Mouse (Mus musculus) lung, postnatal 0 days (tissue): ENCODE results near the gene Fancc. TPM values are rescaled to one million over a fixed set of nuclear protein-coding genes. Genes with fewer than 3 reads are reported as not detected.

Experiments used
- ATAC-seq: fragments of 200-750 bp; cut with Nextera tagmentation; 2 replicates; pipeline ENCODE4 v1.8.0; 2017; ENCODE audit warnings: moderate library complexity
- DNase-seq: peaks from one replicate; pipeline ENCODE4 v3.0.0-alpha.2; 2016; ENCODE audit warnings: low spot score
- H3K27ac ChIP-seq: fragments of 300-500 bp; sonication (generic); 2 replicates; pipeline ENCODE4 v1.5.1; 2014; ENCODE audit warnings: antibody characterized with exemption, mild to moderate bottlenecking, low read length, mixed read lengths
- H3K27me3 ChIP-seq: fragments of 300-500 bp; sonication (generic); replicated peaks from 2 replicates; pipeline ENCODE4 v1.6.1; 2014; ENCODE audit warnings: low read length, mixed read lengths; ENCODE audit not compliant: insufficient read depth
- H3K36me3 ChIP-seq: fragments of 300-500 bp; sonication (generic); 2 replicates; pipeline ENCODE4 v1.6.1; 2014; ENCODE audit warnings: low read length, mixed read lengths; ENCODE audit not compliant: insufficient read depth
- H3K4me1 ChIP-seq: fragments of 300-500 bp; sonication (generic); 2 replicates; pipeline ENCODE4 v1.6.1; 2014; ENCODE audit warnings: antibody characterized with exemption, low read depth, low read length, mixed read lengths; ENCODE audit not compliant: insufficient read depth
- H3K4me2 ChIP-seq: fragments of 300-500 bp; sonication (generic); replicated peaks from 2 replicates; pipeline ENCODE4 v1.6.1; 2014; ENCODE audit warnings: low read depth, mild to moderate bottlenecking, low read length, moderate library complexity, mixed read lengths
- H3K4me3 ChIP-seq: fragments of 300-500 bp; sonication (generic); 2 replicates; pipeline ENCODE4 v1.5.1; 2014; ENCODE audit warnings: low read depth, low read length
- H3K9ac ChIP-seq: fragments of 300-500 bp; sonication (generic); replicated peaks from 2 replicates; pipeline ENCODE4 v1.6.1; 2014; ENCODE audit warnings: low read depth, mild to moderate bottlenecking
- H3K9me3 ChIP-seq: fragments of 300-500 bp; sonication (generic); 2 replicates; pipeline ENCODE4 v1.6.1; 2016; ENCODE audit warnings: low read length, mixed read lengths
- CTCF ChIP-seq: IDR thresholded peaks from 2 replicates; pipeline ENCODE4 v1.5.1; 2016; ENCODE audit warnings: antibody characterized with exemption, mild to moderate bottlenecking
- EP300 ChIP-seq: IDR thresholded peaks from 2 replicates; pipeline ENCODE4 v1.6.1; 2016; ENCODE audit warnings: antibody characterized with exemption, mild to moderate bottlenecking, control low read depth
- WGBS: fragments of 180-500 bp; shearing (Covaris S2); extraction: QIAGEN DNeasy Blood & Tissue Kit; methylation state at CpG from one replicate; pipeline ENCODE4 v1.1.7; 2014; 5-methylcytosine and 5-hydroxymethylcytosine counted together
- polyA plus RNA-seq: library from polyadenylated mRNA; unstranded; fragments of >200 nt; fragmentation: Nextera tagmentation; extraction: Ambion mirVana; gene quantifications from 2 replicates; pipeline ENCODE4 v1.2.1, GENCODE M21; 2015

Fancc gene
- polyA plus RNA-seq, 1 experiment from 2014 or later, result 26.0 TPM

DNA sequence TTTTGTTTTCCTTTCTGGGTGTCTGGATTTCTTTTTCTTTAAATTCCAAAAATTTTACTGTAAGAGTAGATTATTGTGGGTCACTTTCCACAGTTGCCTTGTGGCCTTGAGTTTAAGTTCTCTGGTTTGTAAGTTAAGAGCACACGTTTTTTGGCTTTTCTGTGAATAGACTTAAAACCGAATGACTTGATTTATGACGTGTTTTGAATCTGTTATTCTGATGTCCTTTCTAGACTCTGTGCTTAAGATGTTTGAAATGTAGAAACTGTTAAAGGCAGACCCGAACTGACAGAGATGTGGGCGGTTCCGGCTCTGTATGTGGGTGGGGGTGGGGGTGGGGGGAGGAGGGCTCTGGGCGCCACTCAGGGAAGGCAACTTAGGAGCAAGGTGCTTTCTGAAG is 250.0 kb downstream of the Fancc start:
- Histone ChIP-seq H3K4me1 (peaks cover 45% of the 10 kb centered on the region), H3K4me3 (no peak overlapping the region), H3K27me3 (no peaks in the 10 kb centered on the region), H3K4me2 (no peak overlapping the region), H3K9ac (no peak overlapping the region), H3K9me3 (no peaks in the 10 kb centered on the region), H3K27ac (peak overlapping the region; percentile 64; the same call in 1 of the 2 replicates), H3K36me3 (no peaks in the 10 kb centered on the region)
- no peak for DNase-seq
- WGBS, result 34% methylated on average over 7 of the region's 7 CpGs
- TF ChIP-seq EP300, result no peak
- no peak for TF ChIP-seq CTCF
- no peak for ATAC-seq

DNA sequence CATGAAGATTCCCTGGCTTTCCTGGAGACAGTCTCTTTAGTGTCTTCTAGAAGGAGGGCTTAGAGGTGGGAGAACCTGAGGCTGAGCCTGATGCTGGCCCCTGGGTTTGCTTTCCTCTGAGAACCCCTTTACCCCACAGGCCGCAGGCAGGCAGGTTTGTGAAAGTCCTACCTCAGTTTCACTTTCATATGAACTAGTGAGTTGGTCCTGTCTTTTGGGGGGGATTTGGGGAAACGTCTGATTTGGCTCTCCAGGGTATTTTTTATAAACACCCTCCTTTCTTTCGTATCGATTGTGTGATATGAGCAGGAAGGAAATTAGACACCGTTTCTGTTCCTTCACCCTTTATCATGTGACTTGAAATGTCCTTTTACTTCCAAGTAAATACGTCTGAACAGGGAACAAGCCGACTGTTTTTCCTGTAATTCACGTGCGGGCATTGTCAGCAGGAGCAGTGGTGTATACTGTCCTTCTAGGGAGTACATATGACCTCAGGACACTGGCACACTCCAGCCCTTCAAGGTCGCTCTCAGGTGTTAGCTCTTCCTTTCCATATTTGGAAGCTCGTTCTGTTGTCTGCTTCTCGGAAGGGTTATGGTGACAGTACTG is 250.6 kb downstream of the Fancc start:
- DNase-seq (peak; percentile 60), ATAC-seq (no peak)
- H3K27me3 ChIP-seq, result no peaks in the 10 kb centered on the region
- no peak for TF ChIP-seq CTCF
- peak; percentile 82 for TF ChIP-seq EP300
- H3K4me2 ChIP-seq, result peak overlapping the region; percentile 6
- no peaks in the 10 kb centered on the region for H3K9me3 ChIP-seq
- no peak overlapping the region for H3K9ac ChIP-seq
- 26% methylated on average over 12 of the region's 12 CpGs for WGBS
- peaks cover 47% of the 10 kb centered on the region for H3K4me1 ChIP-seq
- H3K36me3 ChIP-seq, result no peaks in the 10 kb centered on the region
- no peak overlapping the region for H3K4me3 ChIP-seq
- H3K27ac ChIP-seq, result peak overlapping the region; percentile 64

GRCm38 (mm10) chr13:63245812-63246211 is 251.3 kb downstream of the Fancc start:
- peak; percentile 32 for DNase-seq
- H3K4me3 ChIP-seq, result no peak overlapping the region
- 53% methylated on average over 4 of the region's 4 CpGs for WGBS
- no peaks in the 10 kb centered on the region for H3K36me3 ChIP-seq
- H3K9ac ChIP-seq, result no peak overlapping the region
- H3K27me3 ChIP-seq, result no peaks in the 10 kb centered on the region
- peak overlapping the region; percentile 64; the same call in 1 of the 2 replicates for H3K27ac ChIP-seq
- peak overlapping the region; percentile 6; the same call in 1 of the 2 replicates for H3K4me2 ChIP-seq
- no peak for TF ChIP-seq CTCF
- no peak for ATAC-seq
- peaks cover 46% of the 10 kb centered on the region for H3K4me1 ChIP-seq
- no peaks in the 10 kb centered on the region for H3K9me3 ChIP-seq

GRCm38 (mm10) chr13:63245218-63245617 is 251.9 kb downstream of the Fancc start:
- TF ChIP-seq CTCF (no peak), EP300 (no peak)
- no peak overlapping the region for H3K4me3 ChIP-seq
- no peaks in the 10 kb centered on the region for H3K27me3 ChIP-seq
- H3K36me3 ChIP-seq, result no peaks in the 10 kb centered on the region
- ATAC-seq, result peak; percentile 18; the same call in 1 of the 2 replicates
- H3K9ac ChIP-seq, result no peak overlapping the region
- 27% methylated on average over 9 of the region's 9 CpGs for WGBS
- peaks cover 40% of the 10 kb centered on the region; the same call in 1 of the 2 replicates for H3K4me1 ChIP-seq
- peak overlapping the region; percentile 35; the same call in 1 of the 2 replicates for H3K4me2 ChIP-seq
- no peaks in the 10 kb centered on the region for H3K9me3 ChIP-seq
- DNase-seq, result peak; percentile 63
- peak overlapping the region; percentile 64 for H3K27ac ChIP-seq

DNA sequence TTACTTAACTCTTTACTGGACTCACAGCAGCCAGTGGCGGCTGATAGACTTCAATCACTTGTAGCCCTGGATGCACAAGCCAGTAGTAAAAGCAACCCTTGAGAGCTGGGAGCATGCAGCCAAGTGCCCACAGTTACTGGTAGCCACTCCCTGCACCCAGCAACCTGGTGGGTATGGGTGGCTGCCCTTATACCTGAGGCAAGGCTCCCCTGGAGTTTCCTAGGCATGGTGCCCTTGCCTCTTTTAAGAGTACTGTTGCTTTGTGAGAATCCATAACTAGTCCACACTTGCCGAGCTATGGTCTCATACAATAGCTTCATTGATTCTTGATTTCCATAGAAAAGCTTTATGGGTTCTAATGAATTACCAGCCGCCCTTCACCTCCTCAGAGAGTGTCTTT is 252.7 kb downstream of the Fancc start:
- Histone ChIP-seq H3K27me3 (no peaks in the 10 kb centered on the region), H3K27ac (peak overlapping the region; percentile 34; the same call in 1 of the 2 replicates), H3K4me2 (peak overlapping the region; percentile 35; the same call in 1 of the 2 replicates), H3K9me3 (no peaks in the 10 kb centered on the region), H3K4me1 (peaks cover 36% of the 10 kb centered on the region; the same call in 1 of the 2 replicates), H3K9ac (no peak overlapping the region), H3K36me3 (no peaks in the 10 kb centered on the region), H3K4me3 (no peak overlapping the region)
- DNase-seq, result no peak
- no peak for TF ChIP-seq EP300
- TF ChIP-seq CTCF, result no peak
- no peak for ATAC-seq
- WGBS, result 50% methylated on average over 3 of the region's 3 CpGs

DNA sequence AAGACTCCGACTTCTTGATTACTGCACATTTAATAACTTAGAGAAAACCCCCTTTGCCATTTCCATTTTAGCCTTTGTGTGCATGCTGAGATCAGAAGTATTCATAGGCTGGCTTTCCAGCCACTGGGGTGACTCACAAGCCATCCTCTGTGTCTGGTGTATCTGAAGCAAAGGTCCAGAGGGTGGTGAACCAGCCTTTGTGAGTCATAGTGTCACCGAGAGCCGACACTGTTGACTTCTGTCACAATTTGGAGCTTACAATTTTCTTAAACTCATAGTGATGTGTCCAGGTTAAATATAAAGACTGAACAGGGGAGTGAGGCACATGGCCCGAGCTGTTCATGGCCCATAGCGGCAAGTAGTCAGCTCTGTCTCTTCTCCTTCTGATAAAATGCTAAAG is 253.5 kb downstream of the Fancc start:
- 60% methylated on average over 5 of the region's 5 CpGs for WGBS
- H3K27me3 ChIP-seq, result no peaks in the 10 kb centered on the region
- peaks cover 32% of the 10 kb centered on the region; the same call in 1 of the 2 replicates for H3K4me1 ChIP-seq
- H3K27ac ChIP-seq, result peak overlapping the region; percentile 52
- H3K9me3 ChIP-seq, result no peaks in the 10 kb centered on the region
- ATAC-seq (no peak; the same call in 1 of the 2 replicates), DNase-seq (peak; percentile 53)
- no peaks in the 10 kb centered on the region for H3K36me3 ChIP-seq
- no peak overlapping the region for H3K9ac ChIP-seq
- H3K4me2 ChIP-seq, result peak overlapping the region; percentile 35; the same call in 1 of the 2 replicates
- TF ChIP-seq EP300 (no peak), CTCF (no peak)
- no peak overlapping the region for H3K4me3 ChIP-seq
